Mouse (Mus musculus): ENCODE measurements around the gene Ggct. TPM values are rescaled to one million over a fixed set of nuclear protein-coding genes. Genes with fewer than 3 reads are reported as not detected.

Gene Ggct
- polyA plus RNA-seq, 1 experiment from 2014 or later: 15.4 TPM

GRCm38 (mm10) chr6:54988141-54988540 lies 4.6 kb downstream of the Ggct start:
- Histone ChIP-seq H3K36me3 (peaks cover 4% of the 10 kb centered on the region; the same call in 1 of the 2 replicates), H3K27me3 (replicated peaks) (no peaks in the 10 kb centered on the region), H3K9ac (no peak overlapping the region), H3K4me3 (no peak overlapping the region), H3K27ac (no peak overlapping the region), H3K4me2 (replicated peaks) (no peak overlapping the region), H3K4me1 (peaks cover 7% of the 10 kb centered on the region; the same call in 1 of the 2 replicates), H3K9me3 (no peaks in the 10 kb centered on the region)
- 97% methylated on average over 6 of the region's 6 CpGs for WGBS
- ATAC-seq (ENCODE audit: low FRiP score, low read depth): no peak

GRCm38 (mm10) chr6:54984096-54984495 lies 8.7 kb downstream of the Ggct start:
- Histone ChIP-seq H3K4me3 (no peak overlapping the region), H3K36me3 (peaks cover 4% of the 10 kb centered on the region; the same call in 1 of the 2 replicates), H3K4me2 (replicated peaks) (no peak overlapping the region), H3K9me3 (no peaks in the 10 kb centered on the region), H3K4me1 (no peaks in the 10 kb centered on the region), H3K27ac (no peak overlapping the region), H3K9ac (no peak overlapping the region), H3K27me3 (replicated peaks) (no peaks in the 10 kb centered on the region)
- ATAC-seq (ENCODE audit: low FRiP score, low read depth): no peak
- 95% methylated on average over 8 of the region's 8 CpGs for WGBS

- Histone ChIP-seq H3K27me3 (replicated peaks) (no peaks in the 10 kb centered on the region), H3K27ac (no peak overlapping the region), H3K36me3 (peaks cover 4% of the 10 kb centered on the region; the same call in 1 of the 2 replicates), H3K4me1 (no peaks in the 10 kb centered on the region), H3K4me3 (no peak overlapping the region), H3K9ac (no peak overlapping the region), H3K9me3 (no peaks in the 10 kb centered on the region), H3K4me2 (replicated peaks) (no peak overlapping the region)
- 92% methylated on average over 4 of the region's 4 CpGs for WGBS
- ATAC-seq (ENCODE audit: low FRiP score, low read depth): no peak
Observed at GRCm38 (mm10) chr6:54983526-54984050, 9.2 kb downstream of the Ggct start.

GRCm38 (mm10) chr6:54979426-54979825 lies 13.3 kb downstream of the Ggct start:
- Histone ChIP-seq H3K9ac (no peak overlapping the region), H3K9me3 (no peaks in the 10 kb centered on the region), H3K4me1 (no peaks in the 10 kb centered on the region), H3K27ac (no peak overlapping the region), H3K4me3 (no peak overlapping the region), H3K27me3 (replicated peaks) (peaks cover 3% of the 10 kb centered on the region; the same call in 1 of the 2 replicates), H3K36me3 (no peaks in the 10 kb centered on the region), H3K4me2 (replicated peaks) (no peak overlapping the region)
- ATAC-seq (ENCODE audit: low FRiP score, low read depth): no peak
- 95% methylated on average over 6 of the region's 6 CpGs for WGBS

GRCm38 (mm10) chr6:54975616-54976015 lies 17.1 kb downstream of the Ggct start:
- Histone ChIP-seq H3K36me3 (no peaks in the 10 kb centered on the region), H3K4me1 (peaks cover 6% of the 10 kb centered on the region; the same call in 1 of the 2 replicates), H3K9me3 (no peaks in the 10 kb centered on the region), H3K27me3 (replicated peaks) (peaks cover 17% of the 10 kb centered on the region), H3K4me2 (replicated peaks) (no peak overlapping the region), H3K9ac (no peak overlapping the region), H3K4me3 (no peak overlapping the region), H3K27ac (no peak overlapping the region)
- WGBS: 77% methylated on average over 1 of the region's 1 CpGs
- no peak for ATAC-seq (ENCODE audit: low FRiP score, low read depth)

GRCm38 (mm10) chr6:54974501-54974900 lies 18.2 kb downstream of the Ggct start:
- Histone ChIP-seq H3K36me3 (no peaks in the 10 kb centered on the region), H3K27ac (no peak overlapping the region), H3K4me1 (peaks cover 6% of the 10 kb centered on the region; the same call in 1 of the 2 replicates), H3K27me3 (replicated peaks) (peaks cover 17% of the 10 kb centered on the region), H3K4me3 (no peak overlapping the region), H3K9me3 (no peaks in the 10 kb centered on the region), H3K9ac (no peak overlapping the region), H3K4me2 (replicated peaks) (no peak overlapping the region)
- no peak for ATAC-seq (ENCODE audit: low FRiP score, low read depth)
- 70% methylated on average over 5 of the region's 5 CpGs for WGBS

GRCm38 (mm10) chr6:54972929-54973211 lies 19.9 kb downstream of the Ggct start:
- ATAC-seq (ENCODE audit: low FRiP score, low read depth): no peak
- Histone ChIP-seq H3K4me2 (replicated peaks) (peak overlapping the region; percentile 91), H3K9me3 (no peaks in the 10 kb centered on the region), H3K27me3 (replicated peaks) (peaks cover 17% of the 10 kb centered on the region), H3K4me3 (no peak overlapping the region), H3K36me3 (no peaks in the 10 kb centered on the region), H3K4me1 (peaks cover 6% of the 10 kb centered on the region; the same call in 1 of the 2 replicates), H3K9ac (no peak overlapping the region), H3K27ac (no peak overlapping the region)
- WGBS: 15% methylated on average over 5 of the region's 5 CpGs

- Histone ChIP-seq H3K4me2 (replicated peaks) (peak within 1 kb of the TSS; percentile 91), H3K27ac (no peak within 1 kb of the TSS), H3K4me1 (peaks cover 6% of the 10 kb centered on the region; the same call in 1 of the 2 replicates), H3K9me3 (no peaks in the 10 kb centered on the region), H3K36me3 (no peaks in the 10 kb centered on the region), H3K4me3 (peak within 1 kb of the TSS; percentile 50), H3K27me3 (replicated peaks) (peaks cover 17% of the 10 kb centered on the region), H3K9ac (peak within 1 kb of the TSS; percentile 57)
- WGBS: 2% methylated on average over 52 of the region's 53 CpGs
- ATAC-seq (ENCODE audit: low FRiP score, low read depth): peak; percentile 88
Observed at GRCm38 (mm10) chr6:54972111-54972928, 20.4 kb downstream of the Ggct start, which contains the start of gene Nod1. Gene Nod1 (minus strand): TSS chr6:54972612.

GRCm38 (mm10) chr6:54971731-54972110 lies 21.0 kb downstream of the Ggct start:
- no peak overlapping the region for H3K27ac ChIP-seq
- no peaks in the 10 kb centered on the region for H3K36me3 ChIP-seq
- ATAC-seq (ENCODE audit: low FRiP score, low read depth): no peak
- H3K4me3 ChIP-seq: peak overlapping the region; percentile 50
- peaks cover 6% of the 10 kb centered on the region; the same call in 1 of the 2 replicates for H3K4me1 ChIP-seq
- peaks cover 17% of the 10 kb centered on the region for H3K27me3 ChIP-seq (replicated peaks)
- WGBS: 17% methylated on average over 8 of the region's 8 CpGs
- peak overlapping the region; percentile 57 for H3K9ac ChIP-seq
- H3K4me2 ChIP-seq (replicated peaks): peak overlapping the region; percentile 91
- H3K9me3 ChIP-seq: no peaks in the 10 kb centered on the region

GRCm38 (mm10) chr6:54970506-54970905 lies 22.2 kb downstream of the Ggct start:
- Histone ChIP-seq H3K9ac (no peak overlapping the region), H3K4me3 (no peak overlapping the region), H3K27ac (no peak overlapping the region), H3K4me1 (peaks cover 6% of the 10 kb centered on the region; the same call in 1 of the 2 replicates), H3K4me2 (replicated peaks) (no peak overlapping the region), H3K27me3 (replicated peaks) (peaks cover 17% of the 10 kb centered on the region), H3K36me3 (no peaks in the 10 kb centered on the region), H3K9me3 (no peaks in the 10 kb centered on the region)
- no peak for ATAC-seq (ENCODE audit: low FRiP score, low read depth)
- 80% methylated on average over 9 of the region's 9 CpGs for WGBS

GRCm38 (mm10) chr6:54969801-54970200 lies 22.9 kb downstream of the Ggct start:
- WGBS: 72% methylated on average over 2 of the region's 2 CpGs

GRCm38 (mm10) chr6:54967591-54967990 lies 25.2 kb downstream of the Ggct start:
- no peaks in the 10 kb centered on the region for H3K36me3 ChIP-seq
- no peak overlapping the region for H3K4me2 ChIP-seq (replicated peaks)
- ATAC-seq (ENCODE audit: low FRiP score, low read depth): no peak
- peaks cover 4% of the 10 kb centered on the region; the same call in 1 of the 2 replicates for H3K4me1 ChIP-seq
- 36% methylated on average over 10 of the region's 10 CpGs for WGBS
- H3K9ac ChIP-seq: no peak overlapping the region
- H3K4me3 ChIP-seq: no peak overlapping the region
- no peak overlapping the region for H3K27ac ChIP-seq
- H3K9me3 ChIP-seq: no peaks in the 10 kb centered on the region
- H3K27me3 ChIP-seq (replicated peaks): peaks cover 11% of the 10 kb centered on the region; the same call in 1 of the 2 replicates

More at GRCm38 (mm10) chr6:54969801-54970200, 22.9 kb downstream of the Ggct start:
- Histone ChIP-seq H3K27ac (no peak overlapping the region), H3K9ac (no peak overlapping the region), H3K4me2 (replicated peaks) (no peak overlapping the region), H3K9me3 (no peaks in the 10 kb centered on the region), H3K36me3 (no peaks in the 10 kb centered on the region), H3K4me1 (peaks cover 6% of the 10 kb centered on the region; the same call in 1 of the 2 replicates), H3K4me3 (no peak overlapping the region), H3K27me3 (replicated peaks) (peaks cover 17% of the 10 kb centered on the region)
- ATAC-seq (ENCODE audit: low FRiP score, low read depth): no peak
